Mouse (Mus musculus) cortical plate, adult 2 months (tissue): ENCODE results near the gene Timm8a1.

Experiments used
- CTCF ChIP-seq: fragments of 200-500 bp; IDR thresholded peaks from 2 replicates; pipeline ENCODE4 v1.5.1; 2011; ENCODE audit warnings: mild to moderate bottlenecking, control low read depth, low read length; ENCODE audit not compliant: insufficient read depth; ENCODE audit errors: extremely low read depth
- POLR2A ChIP-seq: fragments of 200-500 bp; IDR thresholded peaks from 2 replicates; pipeline ENCODE4 v1.6.1; 2011; ENCODE audit warnings: mild to moderate bottlenecking, low read length, control low read depth; ENCODE audit not compliant: insufficient read depth; ENCODE audit errors: extremely low read depth

GRCm38 (mm10) chrX:134547330-134547729, 5.7 kb upstream of the Timm8a1 start:
- no peak for TF ChIP-seq POLR2A
- no peak for TF ChIP-seq CTCF
